Mouse (Mus musculus) mature B cell (primary cell): ENCODE results near the gene Chchd5.

Source experiments
- in situ Hi-C: fragments of 300-500 bp; cut with MboI; formaldehyde crosslinking; loops from 2 replicates; pipeline ENCODE4 v1.14.3; 2019

Chchd5 gene

GRCm38 (mm10) chr2:129152751-129153150 is 23.3 kb downstream of the Chchd5 start:
- in situ Hi-C loops: no loop called here

DNA sequence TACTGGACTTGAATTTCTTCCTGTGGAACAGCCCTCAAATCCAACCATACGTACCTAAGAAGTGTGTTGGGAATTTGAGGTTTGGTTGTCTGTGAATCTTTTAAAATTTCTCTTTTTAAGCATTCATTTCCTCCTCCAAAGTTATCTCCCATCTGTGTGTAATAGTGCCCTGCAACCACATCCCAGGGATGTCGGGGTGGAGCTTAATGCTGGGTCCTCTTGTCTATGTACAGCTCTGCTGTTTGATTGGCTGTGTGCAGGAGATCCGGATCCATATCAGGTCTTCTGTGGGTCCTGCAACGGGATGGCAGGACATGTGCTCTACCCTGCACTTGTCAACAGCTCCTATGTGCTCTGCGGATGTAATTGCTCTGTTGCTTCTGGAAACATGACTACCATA is 35.3 kb downstream of the Chchd5 start:
- in situ Hi-C loops: no loop called here

DNA sequence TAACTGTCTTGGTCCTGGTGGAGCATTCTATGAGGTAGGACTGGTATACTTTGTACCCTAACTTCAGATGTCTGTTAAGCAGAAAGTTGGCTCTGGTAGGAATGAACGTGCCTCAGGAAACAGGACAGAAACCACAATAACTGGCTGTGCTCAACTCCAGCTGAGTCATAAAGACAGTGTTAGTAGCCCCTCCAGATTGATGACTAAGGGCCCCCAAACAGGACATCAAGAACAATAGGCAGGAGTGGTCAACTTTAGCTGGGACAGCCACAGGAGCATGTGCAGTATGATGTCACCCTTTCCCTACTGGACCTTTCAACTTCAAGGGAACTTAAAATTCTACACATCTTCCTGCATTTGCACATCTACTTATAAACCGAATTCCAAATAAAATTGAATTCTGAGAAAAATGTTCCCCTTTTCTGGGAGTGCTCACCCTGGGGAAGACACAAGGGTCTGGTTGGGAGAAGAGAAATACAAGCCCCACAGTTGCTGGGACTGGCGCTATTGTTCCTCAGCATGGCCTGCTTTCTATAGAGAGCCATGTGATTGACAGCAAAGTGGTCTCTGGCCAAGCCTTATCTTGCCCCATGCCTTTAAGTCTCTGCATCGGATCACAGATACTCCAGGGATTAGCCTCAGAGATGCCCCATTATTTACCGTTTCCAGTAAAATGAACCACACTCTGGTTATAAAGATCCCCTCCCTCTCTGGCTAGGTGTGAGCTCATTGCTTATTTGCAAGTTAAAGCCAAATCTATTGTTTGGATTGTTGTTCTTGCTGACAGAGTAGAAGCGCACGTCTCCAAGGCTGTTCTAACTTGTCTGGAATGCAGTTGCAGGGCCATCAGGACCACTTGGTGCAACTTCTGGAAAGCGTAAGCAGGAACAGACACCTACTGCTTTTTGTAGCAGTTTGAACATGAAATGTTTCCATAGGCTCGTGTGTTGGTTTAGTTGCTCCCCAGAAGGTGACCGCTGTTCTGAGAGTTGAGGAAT is 37.3 kb downstream of the Chchd5 start:
- in situ Hi-C loops: no loop called here

- in situ Hi-C loops: loop anchor here (10.0 kb wide), 1 partner anchor 81 kb away; no protein-coding TSS in a partner anchor
These were observed 43.9 kb downstream of the Chchd5 start for GRCm38 (mm10) chr2:129173386-129173785.

DNA sequence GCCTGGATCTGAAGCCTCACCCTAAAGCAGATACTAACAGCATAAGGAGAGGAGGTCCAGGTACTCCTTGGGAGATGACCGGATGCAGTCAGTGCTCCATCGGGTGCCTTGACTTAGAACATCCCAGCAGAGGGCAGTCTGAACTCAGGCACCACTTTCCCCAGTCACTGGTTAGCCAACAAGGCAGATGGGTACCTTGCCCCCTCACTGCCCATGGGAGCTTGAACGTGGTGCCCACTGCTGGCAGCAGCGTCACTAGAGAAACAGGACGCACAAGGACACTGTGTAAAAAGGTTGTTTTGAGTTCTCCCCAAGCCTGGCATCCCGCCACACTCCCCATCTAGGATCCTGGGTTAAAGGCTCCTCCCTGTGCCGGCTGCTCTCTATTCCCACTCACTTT is 45.0 kb downstream of the Chchd5 start:
- in situ Hi-C loops: loop anchor here (10.0 kb wide), 1 partner anchor 80 kb away; no protein-coding TSS in a partner anchor

DNA sequence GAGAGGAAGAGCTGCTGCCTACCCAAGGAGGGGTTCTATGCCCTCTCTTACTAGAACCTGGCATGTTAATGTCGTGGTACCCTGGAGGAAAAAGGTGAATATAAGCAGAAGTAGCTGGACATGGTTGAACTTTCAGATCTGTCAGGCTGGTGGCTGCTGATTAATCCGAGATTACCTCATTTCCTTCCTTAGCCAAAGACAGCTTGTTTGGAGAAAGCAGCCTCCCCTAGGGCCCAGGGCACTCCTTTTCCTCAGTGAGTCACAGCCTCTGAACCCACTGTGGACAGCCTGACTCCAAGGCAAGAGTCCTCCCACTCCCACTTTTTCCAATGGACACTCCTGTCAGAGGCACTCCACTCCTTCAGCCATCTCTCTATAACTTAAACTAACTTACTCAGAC is 46.1 kb downstream of the Chchd5 start:
- in situ Hi-C loops: loop anchor here (10.0 kb wide), 1 partner anchor 79 kb away; no protein-coding TSS in a partner anchor

GRCm38 (mm10) chr2:129176676-129177420 is 47.3 kb downstream of the Chchd5 start:
- in situ Hi-C loops: loop anchor here (10.0 kb wide), 1 partner anchor 78 kb away; no protein-coding TSS in a partner anchor

GRCm38 (mm10) chr2:129177661-129178060 is 48.2 kb downstream of the Chchd5 start:
- in situ Hi-C loops: loop anchor here (10.0 kb wide), 1 partner anchor 77 kb away; no protein-coding TSS in a partner anchor

GRCm38 (mm10) chr2:129178182-129178908 is 48.8 kb downstream of the Chchd5 start:
- in situ Hi-C loops: loop anchor here (10.0 kb wide), 1 partner anchor 76 kb away; no protein-coding TSS in a partner anchor

DNA sequence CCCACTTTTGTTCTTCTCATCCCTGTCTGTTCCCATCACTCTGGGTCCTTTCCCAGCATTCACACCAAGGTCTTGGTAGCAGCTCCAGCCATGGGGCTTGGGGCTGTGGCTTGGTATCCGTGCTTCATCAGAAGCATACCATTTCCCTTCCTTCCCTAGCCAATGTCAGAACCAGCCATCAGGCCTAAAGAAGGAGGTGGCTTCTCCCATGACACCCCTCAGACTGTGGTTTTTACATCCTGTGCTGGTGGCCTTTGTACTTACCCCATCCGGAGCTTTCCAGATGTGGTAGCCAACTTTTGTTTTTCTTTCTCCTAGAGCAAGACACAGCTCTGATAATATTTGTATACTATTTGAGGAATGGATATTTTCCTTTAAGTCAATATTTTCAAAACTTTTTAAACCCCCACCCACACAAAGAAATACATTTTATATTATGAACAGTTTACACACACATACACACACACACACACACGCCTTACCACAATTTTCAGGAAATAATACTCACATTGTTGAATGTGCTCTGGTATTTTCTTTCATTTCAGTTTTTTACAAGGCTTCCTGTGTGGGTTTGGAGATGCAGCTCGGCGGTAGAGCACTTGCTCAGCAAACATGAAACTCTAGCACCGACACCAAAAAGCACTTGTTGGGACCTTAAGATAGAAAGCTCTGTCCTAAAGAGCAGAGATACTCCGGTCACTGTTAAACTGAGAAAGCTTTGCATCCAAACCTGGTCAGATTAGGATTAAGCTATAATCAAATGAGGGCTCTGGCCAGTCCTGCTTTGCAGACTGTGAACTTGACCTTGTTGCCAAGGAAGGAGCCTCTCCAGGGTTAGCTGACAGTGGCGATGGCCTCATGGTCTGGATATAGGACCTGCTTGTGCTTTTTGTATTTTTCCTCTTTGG is 50.7 kb downstream of the Chchd5 start:
- in situ Hi-C loops: loop anchor here (10.0 kb wide), 1 partner anchor 75 kb away; no protein-coding TSS in a partner anchor

DNA sequence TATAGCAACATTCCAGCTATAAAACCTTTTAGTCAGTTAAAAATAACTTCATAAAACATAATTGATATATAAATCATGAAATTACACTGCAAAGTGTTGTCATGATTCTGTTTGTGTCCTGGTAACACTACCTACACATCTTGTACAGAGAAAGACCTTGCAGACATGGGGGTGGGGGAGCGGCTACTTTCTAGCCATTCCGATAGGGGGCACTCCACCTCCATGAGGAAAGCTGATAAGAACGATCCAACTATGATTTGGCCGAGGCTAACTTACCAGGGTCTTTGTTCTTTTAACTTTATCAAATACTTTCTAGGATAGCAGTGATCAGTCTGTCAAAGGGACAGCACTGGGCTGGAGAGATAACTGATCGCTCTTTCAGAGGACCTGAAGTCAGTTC is 52.0 kb downstream of the Chchd5 start:
- in situ Hi-C loops: no loop called here

- in situ Hi-C loops: no loop called here
These were observed 52.9 kb downstream of the Chchd5 start for GRCm38 (mm10) chr2:129182412-129182811.

DNA sequence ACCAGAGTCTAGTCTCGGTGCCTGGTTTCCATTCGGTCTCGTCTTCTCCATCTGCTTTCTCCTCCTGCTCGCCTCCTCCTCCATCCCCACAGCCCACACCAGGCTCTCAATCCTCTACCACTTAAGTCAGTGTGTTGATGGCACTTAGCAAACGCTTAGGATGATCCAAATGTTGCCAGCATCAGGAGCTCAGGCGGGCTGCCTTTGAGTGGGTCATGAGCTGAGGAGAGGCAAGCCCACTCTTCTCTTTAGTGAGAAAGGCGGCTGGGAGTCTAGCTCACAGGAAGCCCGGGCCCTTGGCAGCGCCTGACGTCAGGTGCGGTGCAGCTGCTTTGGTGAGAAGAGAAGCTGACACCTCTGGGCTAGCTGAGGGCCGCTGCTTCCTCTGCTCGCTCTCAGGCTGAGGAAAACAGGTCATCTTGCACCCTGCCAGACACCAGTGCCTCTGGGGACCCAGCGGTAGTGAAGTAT is 54.1 kb downstream of the Chchd5 start:
- in situ Hi-C loops: no loop called here
